Mouse (Mus musculus): ENCODE data around the gene Prss37.

Gene Prss37

GRCm38 (mm10) chr6:40519408-40519807 lies at the start of gene Prss37:
Gene Prss37, minus strand, starts transcription at chr6:40519508.
- DNase-seq (ENCODE audit: low spot score in 2 of 2): no peak

DNA sequence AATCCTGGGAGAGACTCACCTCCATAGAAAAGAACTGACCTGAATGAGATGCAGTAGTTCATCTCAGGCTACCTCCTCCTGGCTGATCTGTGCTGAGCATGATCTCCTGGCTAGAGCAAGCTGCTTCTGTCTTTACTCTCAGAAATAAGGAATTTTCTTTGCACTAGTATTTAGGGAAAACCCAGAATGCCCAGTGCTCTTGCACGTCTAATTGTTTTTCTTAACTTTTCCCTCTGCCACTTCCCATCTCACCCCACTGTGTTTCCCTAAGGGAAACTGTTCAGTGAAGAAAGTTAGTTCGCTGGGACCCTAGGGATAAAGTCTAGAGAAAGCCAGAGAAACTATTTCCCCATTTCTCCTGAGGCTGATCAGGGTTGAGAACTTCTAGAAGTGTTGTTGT lies 35.6 kb upstream of the Prss37 start, which contains the start of gene Olfr461:
Gene Olfr461 (minus strand): TSS at position 101 of the 400 bp plus-strand sequence.
- no peak for DNase-seq (ENCODE audit: low spot score in 2 of 2)

DNA sequence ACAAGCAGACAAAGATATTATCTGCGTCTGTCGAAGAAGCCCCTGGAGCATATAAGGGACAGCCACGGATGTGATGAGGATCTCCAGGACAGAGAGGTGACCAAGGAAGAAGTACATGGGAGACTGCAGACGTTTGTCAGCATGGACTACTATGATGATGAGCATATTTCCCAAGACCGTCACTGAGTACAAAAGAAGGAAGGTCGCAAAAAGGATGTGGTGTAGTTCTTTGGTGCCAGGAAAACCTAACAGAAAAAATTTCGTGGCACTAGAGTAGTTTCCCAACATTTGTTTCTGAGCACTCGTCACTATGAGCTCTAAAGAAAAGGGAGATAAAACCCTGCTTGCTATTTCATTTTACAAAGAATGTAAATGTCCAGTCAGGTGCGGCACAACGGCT lies 25.4 kb upstream of the Prss37 start:
- no peak for DNase-seq (ENCODE audit: low spot score in 2 of 2)

GRCm38 (mm10) chr6:40493229-40493628 lies 26.1 kb downstream of the Prss37 start, which contains the start of gene Tas2r108:
Gene Tas2r108, plus strand, starts transcription at chr6:40493529.
- DNase-seq (ENCODE audit: low spot score in 2 of 2): no peak

GRCm38 (mm10) chr6:40490933-40491332 lies 28.4 kb downstream of the Prss37 start, which contains the start of gene Tas2r137:
Gene Tas2r137, plus strand, starts transcription at chr6:40491233.
- no peak for DNase-seq (ENCODE audit: low spot score in 2 of 2)

GRCm38 (mm10) chr6:40482318-40482717 lies 37.0 kb downstream of the Prss37 start:
- DNase-seq (ENCODE audit: low spot score in 2 of 2): no peak

DNA sequence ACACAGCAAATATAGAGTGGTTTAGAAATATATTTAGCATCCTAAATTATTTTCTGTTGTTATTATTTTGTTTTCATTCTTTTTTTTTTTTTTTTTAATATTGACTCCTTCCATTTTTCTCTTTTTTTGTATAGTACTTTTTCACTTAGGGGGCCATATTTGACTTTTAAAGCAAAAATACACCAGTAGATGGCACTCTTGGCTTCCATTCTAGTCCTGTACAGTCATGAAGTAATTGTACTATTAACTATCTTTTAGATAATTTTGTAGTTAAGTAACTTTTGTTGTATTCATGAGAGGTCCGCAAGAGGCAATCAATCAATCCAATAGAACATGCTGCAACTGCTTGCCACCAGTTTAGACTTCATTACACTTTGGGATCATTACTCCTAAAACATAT lies 39.6 kb downstream of the Prss37 start:
- DNase-seq (ENCODE audit: low spot score in 2 of 2): no peak

DNA sequence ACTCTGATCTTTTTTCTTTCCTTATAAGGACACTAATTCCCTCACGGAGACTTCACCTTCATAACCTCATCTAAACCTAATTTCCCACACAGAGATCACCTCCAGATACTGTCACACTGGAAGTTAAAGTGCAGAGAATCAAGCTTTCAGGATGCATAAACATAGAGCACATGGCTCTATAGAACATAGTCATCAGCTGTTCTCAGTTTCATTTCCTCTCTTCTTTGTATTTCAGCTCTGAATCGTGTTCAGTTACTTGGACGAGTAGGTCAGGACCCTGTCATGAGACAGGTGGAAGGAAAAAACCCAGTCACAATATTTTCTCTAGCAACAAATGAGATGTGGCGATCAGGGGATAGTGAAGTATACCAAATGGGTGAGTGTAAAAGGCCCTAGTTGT lies 43.2 kb downstream of the Prss37 start:
- no peak for DNase-seq (ENCODE audit: low spot score in 2 of 2)

DNA sequence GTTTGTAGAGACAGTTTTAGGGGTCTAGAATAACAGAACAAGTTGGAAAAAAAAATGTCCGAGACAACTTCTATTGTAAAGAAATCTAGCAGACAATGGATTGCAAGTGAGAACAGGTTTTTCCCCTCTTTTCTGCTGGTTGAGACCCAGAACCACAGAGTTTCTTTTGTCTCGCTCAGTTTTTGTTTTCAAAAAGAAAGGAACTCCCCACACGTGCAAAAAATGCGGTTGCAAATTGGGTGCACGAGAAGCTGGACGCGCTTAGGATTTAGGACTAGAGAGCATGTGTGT lies 47.6 kb downstream of the Prss37 start:
- DNase-seq (ENCODE audit: low spot score in 2 of 2): no peak

DNA sequence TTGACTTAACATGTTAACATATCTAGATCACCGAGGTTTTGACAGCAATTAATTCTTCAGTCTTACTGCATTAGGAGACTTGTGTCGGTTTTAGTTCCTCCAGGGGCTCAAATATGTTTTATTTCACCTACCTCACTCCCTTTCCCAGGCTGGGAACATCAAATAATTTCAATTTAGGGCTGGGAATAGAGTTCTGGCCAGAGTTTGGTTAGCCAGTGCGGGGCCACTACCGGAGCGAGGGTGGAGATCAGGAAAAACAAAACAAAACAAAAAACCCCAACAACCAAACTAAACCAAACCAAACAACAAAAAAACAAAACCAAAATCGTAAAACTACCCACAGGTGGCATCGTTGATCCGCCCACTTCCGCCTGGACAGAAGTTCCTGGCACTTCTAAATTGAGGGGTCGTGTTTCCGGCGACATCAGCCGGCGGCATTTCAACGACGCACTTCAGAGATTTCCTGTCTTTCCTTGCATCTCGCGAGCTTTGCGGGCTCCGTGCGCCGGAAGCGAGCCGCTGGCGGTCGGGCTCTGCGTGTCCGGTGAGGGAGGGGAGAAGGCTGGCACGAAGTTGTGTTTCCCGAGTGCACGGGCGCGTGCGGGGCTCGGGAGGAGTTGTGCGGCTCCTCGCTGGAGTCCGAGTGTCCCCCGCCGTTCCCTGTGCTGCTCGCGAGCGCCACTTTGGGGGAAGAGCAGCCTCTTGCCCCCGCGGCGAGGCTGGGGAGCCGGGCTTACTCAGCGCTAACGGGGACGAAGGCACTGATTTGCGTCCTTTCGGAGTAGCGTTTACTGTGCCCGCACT lies 48.2 kb downstream of the Prss37 start, which contains the start of gene Ssbp1:
Gene Ssbp1 (plus strand): TSS at position 437 of the 804 bp plus-strand sequence.
- peak; percentile 81 to 85 for DNase-seq (ENCODE audit: low spot score in 2 of 2)

DNA sequence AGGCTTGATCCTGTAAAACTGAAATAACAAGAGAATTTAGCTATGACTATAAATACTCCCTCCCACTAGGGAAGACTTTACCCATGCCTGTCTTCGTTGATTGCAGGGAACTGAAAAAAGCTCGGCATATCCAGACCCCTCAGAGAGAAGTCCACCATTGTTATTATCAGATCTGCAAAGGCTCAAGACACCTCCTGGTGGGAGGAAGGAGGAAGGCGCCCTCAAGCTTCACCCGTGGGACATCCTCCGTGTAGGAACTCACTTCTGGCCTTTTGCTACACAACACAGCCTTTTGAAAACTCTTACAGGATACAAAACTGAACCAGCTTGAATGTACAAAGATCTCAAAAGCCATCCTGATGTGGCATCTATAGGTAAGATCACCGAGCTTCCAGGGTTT lies 53.6 kb downstream of the Prss37 start:
- no peak for DNase-seq (ENCODE audit: low spot score in 2 of 2)

Data from frontal cortex, postnatal 25 days (tissue).